Mouse (Mus musculus): ENCODE measurements at regions not wholly inside any gene's neighbourhood (a gene's known extent, or its start where the extent isn't known, plus 50 kb on each side); places are given as distances from the start of the nearest gene placed in this dataset.

DNA sequence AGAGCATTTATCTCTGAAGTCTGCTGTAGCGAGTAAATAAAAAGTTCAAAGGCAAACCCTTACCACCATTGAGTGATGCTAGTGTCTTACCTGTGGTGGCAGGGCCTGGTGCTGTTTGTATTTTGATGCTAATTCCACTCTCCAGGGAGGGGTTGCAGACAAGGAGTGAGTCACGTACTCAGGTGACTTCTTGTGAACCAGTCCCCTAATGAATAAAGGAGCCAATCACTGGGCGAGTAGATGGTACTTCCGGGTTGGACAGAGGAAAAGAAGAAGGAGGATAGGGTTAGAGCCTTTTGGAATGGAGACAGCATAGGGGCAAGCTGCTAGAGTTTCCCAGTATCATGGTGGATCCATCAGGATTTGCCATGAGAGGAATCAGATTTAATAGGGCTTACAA is 370.5 kb downstream of the Adam3 start:
- TF ChIP-seq CTCF (IDR thresholded peaks at IDR 0.05): no peak
- no peak for TF ChIP-seq EP300 (IDR thresholded peaks at IDR 0.05)
